Mouse (Mus musculus): Measurements from ENCODE around the gene Gnmt. TPM values are rescaled to one million over a fixed set of nuclear protein-coding genes. Genes with fewer than 3 reads are reported as not detected.

The Gnmt gene
- total RNA-seq (2012; rRNA removed), result 0.13 and 0.25 TPM in 2 replicates
- 0.38 TPM in 1 of 2 replicates, not detected in the other for total RNA-seq (2014; rRNA removed)
- 0.71 and 1.2 TPM in 2 replicates for polyA plus RNA-seq (2012; ENCODE audit: insufficient read length, low read depth)

- Histone ChIP-seq H3K9ac (ENCODE audit: insufficient read depth, low read depth) (no peak within 1 kb of the TSS), H3K36me3 (replicated peaks in 1 of 2; ENCODE audit: control insufficient read depth in 1 of 2, insufficient read depth in 1 of 2, low read length in 1 of 2) (peaks cover 17 to 47% of the 10 kb centered on the region in 2 experiments), H3K9me3 (replicated peaks; ENCODE audit: low read length) (no peaks in the 10 kb centered on the region), H3K4me1 (ENCODE audit: control insufficient read depth in 1 of 2, insufficient read depth in 2 of 2) (peaks cover 0 to 6% of the 10 kb centered on the region in 2 experiments; a peak in 2 of 4 replicates), H3K4me3 (replicated peaks in 1 of 3; ENCODE audit: low read depth in 2 of 3, low read length in 2 of 3, poor library complexity in 1 of 3) (no peak within 1 kb of the TSS), H3K79me2 (replicated peaks; ENCODE audit: control insufficient read depth, extremely low read depth, insufficient read depth, poor library complexity, severe bottlenecking) (no peaks in the 10 kb centered on the region), H3K27ac (ENCODE audit: insufficient read depth, low read depth) (no peak within 1 kb of the TSS), H3K4me2 (ENCODE audit: insufficient read depth, low read depth, poor library complexity, severe bottlenecking) (no peak within 1 kb of the TSS), H3K27me3 (replicated peaks) (no peaks in the 10 kb centered on the region)
- DNase-seq (ENCODE audit: extremely low read depth), result no peak
- dilution Hi-C loops (cut with MboI; ENCODE audit: extremely low pct_ligation_motif_present, extremely low pct_unique_long_range_greater_than_20kb, low sequenced_read_pairs) (no loop called here), in situ Hi-C loops (cut with MboI; ENCODE audit: low pct_ligation_motif_present, low pct_unique_long_range_greater_than_20kb, low sequenced_read_pairs) (no loop called here)
- TF ChIP-seq NRF1 (IDR thresholded peaks at IDR 0.05; ENCODE audit: low read depth, low read length) (no peak), BHLHE40 (IDR thresholded peaks at IDR 0.05; ENCODE audit: low read depth, low read length) (no peak), ZMIZ1 (IDR thresholded peaks at IDR 0.05; ENCODE audit: low read depth, low read length) (no peak), NELFE (IDR thresholded peaks at IDR 0.05; ENCODE audit: low read depth, low read length) (no peak), MXI1 (IDR thresholded peaks at IDR 0.05; ENCODE audit: low read depth, low read length) (no peak), EP300 (IDR thresholded peaks at IDR 0.05; ENCODE audit: low read length) (no peak), E2F4 (IDR thresholded peaks at IDR 0.05; ENCODE audit: insufficient replicate concordance, low read depth, low read length) (no peak), RAD21 (IDR thresholded peaks at IDR 0.05; ENCODE audit: low read depth, low read length) (no peak), ZC3H11A (IDR thresholded peaks at IDR 0.05; ENCODE audit: low read depth, low read length) (no peak), GABPA (IDR thresholded peaks at IDR 0.05; ENCODE audit: insufficient replicate concordance, low read depth, low read length) (no peak)
Observed at GRCm38 (mm10) chr17:46728904-46729318, at the start of gene Gnmt. Gene Gnmt, minus strand, starts transcription at chr17:46729168.

- peaks cover 27% of the 10 kb centered on the region for H3K79me2 ChIP-seq (replicated peaks; ENCODE audit: control insufficient read depth, extremely low read depth, insufficient read depth, poor library complexity, severe bottlenecking)
- no peak for TF ChIP-seq CHD2 (IDR thresholded peaks at IDR 0.05; ENCODE audit: low read length)
- no peak for TF ChIP-seq KAT2A (IDR thresholded peaks at IDR 0.05; ENCODE audit: insufficient replicate concordance, low read length)
- H3K9ac ChIP-seq (ENCODE audit: insufficient read depth, low read depth), result no peak overlapping the region
- peaks cover 10 to 38% of the 10 kb centered on the region in 2 experiments for H3K4me1 ChIP-seq (ENCODE audit: control insufficient read depth in 1 of 2, insufficient read depth in 2 of 2)
- in situ Hi-C loops (cut with MboI; ENCODE audit: low pct_ligation_motif_present, low pct_unique_long_range_greater_than_20kb, low sequenced_read_pairs), result no loop called here
- H3K27ac ChIP-seq (ENCODE audit: insufficient read depth, low read depth), result no peak overlapping the region
- no peak for DNase-seq (ENCODE audit: extremely low read depth)
- H3K4me2 ChIP-seq (ENCODE audit: insufficient read depth, low read depth, poor library complexity, severe bottlenecking), result no peak overlapping the region
- H3K27me3 ChIP-seq (replicated peaks), result no peaks in the 10 kb centered on the region
- dilution Hi-C loops (cut with MboI; ENCODE audit: extremely low pct_ligation_motif_present, extremely low pct_unique_long_range_greater_than_20kb, low sequenced_read_pairs), result no loop called here
- no peak overlapping the region for H3K4me3 ChIP-seq (replicated peaks in 1 of 3; ENCODE audit: low read depth in 2 of 3, low read length in 2 of 3, poor library complexity in 1 of 3)
- H3K36me3 ChIP-seq (replicated peaks in 1 of 2; ENCODE audit: control insufficient read depth in 1 of 2, insufficient read depth in 1 of 2, low read length in 1 of 2), result peaks cover 57 to 62% of the 10 kb centered on the region in 2 experiments
- H3K9me3 ChIP-seq (replicated peaks; ENCODE audit: low read length), result no peaks in the 10 kb centered on the region
Observed at GRCm38 (mm10) chr17:46776087-46776486, 47.1 kb upstream of the Gnmt start.

GRCm38 (mm10) chr17:46775070-46775469, 46.1 kb upstream of the Gnmt start:
- Histone ChIP-seq H3K4me2 (ENCODE audit: insufficient read depth, low read depth, poor library complexity, severe bottlenecking) (no peak overlapping the region), H3K4me3 (replicated peaks in 1 of 3; ENCODE audit: low read depth in 2 of 3, low read length in 2 of 3, poor library complexity in 1 of 3) (no peak overlapping the region), H3K9me3 (replicated peaks; ENCODE audit: low read length) (no peaks in the 10 kb centered on the region), H3K27me3 (replicated peaks) (no peaks in the 10 kb centered on the region), H3K4me1 (ENCODE audit: control insufficient read depth in 1 of 2, insufficient read depth in 2 of 2) (peaks cover 5 to 34% of the 10 kb centered on the region in 2 experiments; a peak in 3 of 4 replicates), H3K36me3 (replicated peaks in 1 of 2; ENCODE audit: control insufficient read depth in 1 of 2, insufficient read depth in 1 of 2, low read length in 1 of 2) (peaks cover 50 to 55% of the 10 kb centered on the region in 2 experiments), H3K27ac (ENCODE audit: insufficient read depth, low read depth) (no peak overlapping the region), H3K79me2 (replicated peaks; ENCODE audit: control insufficient read depth, extremely low read depth, insufficient read depth, poor library complexity, severe bottlenecking) (peaks cover 17% of the 10 kb centered on the region), H3K9ac (ENCODE audit: insufficient read depth, low read depth) (no peak overlapping the region)
- TF ChIP-seq JUN (IDR thresholded peaks at IDR 0.05; ENCODE audit: insufficient read depth, low read depth, low read length) (no peak), BHLHE40 (IDR thresholded peaks at IDR 0.05; ENCODE audit: low read depth, low read length) (no peak), NRF1 (IDR thresholded peaks at IDR 0.05; ENCODE audit: low read depth, low read length) (no peak), ELF1 (IDR thresholded peaks at IDR 0.05; ENCODE audit: low read depth, low read length) (no peak), EP300 (IDR thresholded peaks at IDR 0.05; ENCODE audit: low read length) (no peak), HCFC1 (IDR thresholded peaks at IDR 0.05; ENCODE audit: low read depth, low read length) (no peak), MAX (IDR thresholded peaks at IDR 0.05; ENCODE audit: low read length) (no peak), E2F4 (IDR thresholded peaks at IDR 0.05; ENCODE audit: insufficient replicate concordance, low read depth, low read length) (no peak), RAD21 (IDR thresholded peaks at IDR 0.05; ENCODE audit: low read depth, low read length) (no peak), ETS1 (conservative IDR thresholded peaks at IDR 0.05; ENCODE audit: low read depth, low read length) (no peak), IRF4 (IDR thresholded peaks at IDR 0.05; ENCODE audit: low read depth, low read length) (no peak)
- no peak for DNase-seq (ENCODE audit: extremely low read depth)
- in situ Hi-C loops (cut with MboI; ENCODE audit: low pct_ligation_motif_present, low pct_unique_long_range_greater_than_20kb, low sequenced_read_pairs), result no loop called here
- dilution Hi-C loops (cut with MboI; ENCODE audit: extremely low pct_ligation_motif_present, extremely low pct_unique_long_range_greater_than_20kb, low sequenced_read_pairs), result no loop called here

Data from CH12.LX (cell line).